Mouse (Mus musculus) B cell, adult 67 days (primary cell): ENCODE measurements around the gene Slc12a6. TPM values are rescaled to one million over a fixed set of nuclear protein-coding genes. Genes with fewer than 3 reads are reported as not detected.

Source experiments
- total RNA-seq, 2 experiments: library from RNA; stranded (reverse); gene quantifications; 4 replicates each; pipeline ENCODE4 v1.2.4; 2023

Gene Slc12a6
- total RNA-seq: 100 to 1,000 TPM; 358 to 399 TPM

DNA sequence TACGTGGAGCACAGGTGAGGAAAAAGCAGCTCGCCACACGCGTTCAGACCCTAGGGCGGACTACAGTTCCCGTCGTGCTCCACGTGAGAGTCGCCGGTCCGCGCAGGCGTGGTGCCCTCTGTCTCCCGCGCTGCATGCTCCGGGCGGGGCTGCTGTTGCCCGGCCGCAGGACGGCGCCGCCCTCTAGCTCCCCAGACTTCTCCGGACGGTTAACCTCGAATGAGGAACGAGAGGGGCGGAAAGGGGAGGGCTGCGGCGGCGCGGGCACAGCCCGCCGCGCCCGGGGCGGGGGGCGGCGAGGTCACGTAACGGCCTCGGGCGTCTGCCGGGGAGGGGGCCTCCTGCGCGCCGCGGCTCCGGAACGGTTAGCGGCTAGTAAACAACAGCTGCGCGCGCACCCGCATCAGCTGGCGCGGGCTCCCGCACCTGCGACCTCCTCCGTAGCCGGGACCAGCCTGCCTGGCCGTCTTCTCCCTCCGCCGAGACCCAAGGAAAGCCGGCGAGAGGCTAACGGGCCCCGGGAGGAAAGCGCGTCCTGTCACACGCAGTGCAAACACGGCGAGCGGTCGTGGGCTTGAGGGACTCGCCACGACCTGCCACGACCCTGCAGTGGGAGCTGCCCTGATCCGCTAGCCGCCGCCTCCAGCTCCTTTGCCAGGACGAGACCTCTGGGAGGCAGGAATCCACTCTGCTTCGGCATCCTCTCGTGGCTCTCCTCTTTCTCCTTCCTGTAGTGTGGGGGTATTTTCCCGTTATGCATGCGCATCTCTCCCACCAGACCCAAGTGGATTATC is at the start of gene Slc12a6:
Slc12a6 (plus strand) TSS at position 378 of the 794 bp plus-strand sequence.

DNA sequence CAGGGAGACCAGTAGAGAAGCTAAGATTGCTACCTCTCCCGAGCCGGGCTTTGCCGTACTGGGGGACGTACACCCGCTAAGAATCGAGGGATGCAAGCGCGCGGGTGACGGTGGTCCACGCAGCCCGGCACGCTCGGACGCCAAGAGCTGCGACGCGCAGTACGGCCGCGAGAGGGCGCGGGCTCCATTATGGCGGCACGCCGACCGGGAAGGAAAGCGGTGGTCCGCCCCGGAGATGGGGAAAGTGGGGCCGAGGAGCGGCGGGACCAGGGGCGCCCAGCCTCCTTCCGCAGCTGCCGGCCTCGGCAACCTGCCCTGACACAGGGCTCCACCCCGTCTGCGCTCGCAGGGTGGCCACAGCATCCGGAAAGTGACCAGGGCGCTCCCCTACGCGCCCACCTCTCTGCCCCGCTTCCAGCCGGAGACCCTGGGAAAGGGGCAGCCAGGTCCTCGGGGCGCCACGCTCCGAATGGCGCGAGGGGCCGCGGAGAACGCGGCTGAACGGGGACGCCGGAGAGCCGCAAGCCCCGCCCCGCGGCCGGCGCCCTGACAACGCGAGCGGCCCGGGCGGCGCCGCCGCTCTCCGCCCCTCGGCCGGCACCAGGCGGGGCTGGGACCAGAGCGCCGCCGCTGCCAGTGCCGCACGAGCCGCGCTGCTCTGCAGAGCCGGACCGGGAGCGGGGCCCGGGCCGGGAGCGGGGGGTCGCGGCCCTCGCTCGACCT is 26.3 kb upstream of the Slc12a6 start, which contains the start of gene Lpcat4:
Lpcat4 (plus strand) TSS at position 257 of the 723 bp plus-strand sequence.

DNA sequence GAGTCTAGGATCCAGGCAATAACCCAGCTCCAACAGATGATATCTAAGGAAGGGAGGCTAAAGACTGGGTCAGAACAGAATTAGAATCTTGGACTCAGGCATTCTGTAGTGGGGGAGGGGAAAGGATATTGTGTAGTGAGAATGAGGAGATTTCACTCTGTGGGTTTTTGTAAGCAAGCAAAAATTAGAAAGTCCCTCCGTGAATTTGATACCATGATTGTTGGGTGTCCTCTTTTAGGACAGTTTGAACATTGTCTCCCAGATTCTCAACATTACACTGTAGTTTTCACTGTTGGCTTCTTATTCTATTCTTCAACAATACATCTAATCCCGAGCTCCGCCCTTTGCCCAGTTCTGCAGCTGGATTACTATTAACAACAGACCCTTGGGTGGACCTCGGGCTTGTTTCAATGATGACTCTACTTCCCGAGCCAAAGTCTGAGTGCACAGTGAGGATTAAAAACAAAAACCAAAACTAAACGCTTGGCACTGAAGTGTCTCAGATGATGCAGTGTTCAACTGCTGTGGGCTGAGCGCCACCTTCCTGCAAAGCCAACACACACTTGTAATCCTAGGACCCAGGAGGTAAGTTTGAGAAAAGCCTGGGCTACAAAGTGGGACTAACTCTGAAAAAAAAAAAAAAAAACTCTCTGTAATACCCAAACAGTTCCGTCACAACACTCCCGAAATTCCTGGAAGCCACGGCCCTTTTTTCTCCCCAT is 6.2 kb upstream of the Slc12a6 start, which contains the start of gene Nutm1:
Nutm1 (minus strand) TSS at position 51 of the 722 bp plus-strand sequence.

DNA sequence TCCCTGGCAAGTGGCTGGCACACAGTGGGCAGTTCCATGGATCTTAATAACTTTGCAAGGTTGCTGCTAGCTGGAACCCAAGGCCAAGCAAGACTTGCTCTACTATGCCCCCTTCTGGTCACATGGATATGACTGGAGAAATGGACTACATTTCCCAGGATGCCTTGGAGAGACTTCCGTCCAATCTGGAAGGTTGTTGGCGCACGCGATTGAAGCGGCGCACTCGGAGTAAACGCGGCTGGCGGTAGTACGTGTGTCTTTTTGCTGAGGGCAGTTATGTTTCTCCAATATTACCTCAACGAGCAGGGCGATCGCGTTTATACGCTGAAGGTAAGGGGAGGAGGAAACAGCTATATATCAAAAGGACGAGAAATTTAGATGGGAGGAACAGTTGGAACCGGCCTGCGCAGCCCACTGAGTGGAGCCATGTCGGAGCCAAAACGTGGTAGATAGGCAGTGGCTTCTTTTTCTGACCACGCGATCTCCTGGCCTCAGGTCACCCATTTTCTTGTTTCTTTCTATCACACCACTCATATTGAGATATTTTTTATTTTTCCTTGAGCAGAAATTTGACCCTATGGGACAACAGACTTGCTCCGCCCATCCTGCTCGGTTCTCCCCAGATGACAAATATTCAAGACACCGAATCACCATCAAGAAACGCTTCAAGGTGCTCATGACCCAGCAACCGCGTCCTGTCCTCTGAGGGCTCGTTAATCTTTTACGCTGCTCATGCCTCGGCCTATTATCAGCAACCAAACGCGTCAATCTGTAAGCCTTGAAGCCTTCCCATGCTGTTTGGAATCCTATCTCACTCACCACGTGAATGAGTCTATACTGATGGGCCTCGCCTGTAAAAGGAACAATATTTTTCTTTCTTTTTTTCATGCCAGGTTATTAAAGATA is 3.6 kb upstream of the Slc12a6 start, which contains the start of gene Nop10:
Nop10 (plus strand) TSS at position 179 of the 906 bp plus-strand sequence.

DNA sequence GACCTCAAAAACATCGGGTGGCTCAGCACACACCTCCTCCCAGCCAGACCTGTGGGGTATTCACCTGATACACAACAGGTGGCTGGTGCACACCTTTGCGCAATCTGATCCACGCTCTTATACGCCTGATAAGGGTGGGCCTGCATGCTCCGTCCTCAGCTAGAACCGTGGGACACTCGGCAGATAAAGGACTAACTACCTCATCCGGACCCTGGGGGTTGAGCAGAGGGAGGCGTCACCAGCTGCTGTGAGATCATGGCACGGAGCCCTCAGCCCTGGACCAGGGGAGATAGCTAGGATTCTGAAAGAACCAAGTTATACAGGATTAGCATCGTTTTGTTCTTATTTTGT is 592 bp downstream of the Slc12a6 start, which contains the start of gene Gm21985:
Gm21985 (plus strand) TSS at position 73 of the 351 bp plus-strand sequence.

DNA sequence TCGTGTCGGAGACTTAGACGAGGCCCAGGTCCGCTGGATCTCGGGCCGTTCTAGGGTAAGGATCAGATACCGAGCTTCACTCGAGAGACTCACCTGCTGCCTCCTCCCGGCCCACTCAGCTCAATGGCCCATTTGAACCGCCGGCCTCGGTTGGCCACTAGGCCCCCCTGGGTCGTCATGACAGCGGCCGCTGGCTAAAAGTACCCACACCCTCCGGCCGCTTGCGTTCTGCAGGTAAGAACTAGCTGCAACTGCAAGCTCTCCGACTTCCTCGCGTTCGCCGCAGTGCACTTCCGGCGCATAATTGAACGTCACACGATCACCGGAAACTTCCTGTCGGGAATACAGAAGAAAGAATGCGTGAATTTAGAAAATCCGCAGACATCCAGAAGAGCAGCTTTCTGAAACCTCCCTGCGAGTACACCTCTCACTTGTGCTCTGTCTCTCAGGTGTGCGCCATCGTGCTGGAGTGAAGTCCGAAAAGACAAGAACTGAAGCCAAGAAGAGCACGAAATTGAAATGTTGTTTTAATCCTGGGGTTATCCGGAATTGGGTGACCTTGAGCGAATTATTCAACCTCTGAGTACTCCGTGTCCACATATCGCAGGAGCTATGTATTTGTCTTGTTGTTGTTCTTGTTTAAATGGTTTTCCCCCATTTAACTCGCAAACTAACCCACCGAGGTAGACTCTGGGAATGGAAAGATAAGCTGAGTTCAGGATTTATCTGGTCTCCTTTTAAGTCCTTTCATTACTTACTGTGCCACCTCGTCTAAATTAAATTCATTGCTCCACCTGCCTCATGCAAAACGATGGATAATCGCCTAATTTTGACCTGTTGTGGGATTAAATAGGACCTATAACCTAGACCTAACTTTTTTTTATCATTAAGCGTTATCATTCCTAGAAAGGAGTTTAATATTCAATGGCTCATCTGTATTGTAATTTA is 102.4 kb downstream of the Slc12a6 start, which contains the start of gene Emc4:
Emc4 (minus strand) TSS at position 302 of the 948 bp plus-strand sequence.

DNA sequence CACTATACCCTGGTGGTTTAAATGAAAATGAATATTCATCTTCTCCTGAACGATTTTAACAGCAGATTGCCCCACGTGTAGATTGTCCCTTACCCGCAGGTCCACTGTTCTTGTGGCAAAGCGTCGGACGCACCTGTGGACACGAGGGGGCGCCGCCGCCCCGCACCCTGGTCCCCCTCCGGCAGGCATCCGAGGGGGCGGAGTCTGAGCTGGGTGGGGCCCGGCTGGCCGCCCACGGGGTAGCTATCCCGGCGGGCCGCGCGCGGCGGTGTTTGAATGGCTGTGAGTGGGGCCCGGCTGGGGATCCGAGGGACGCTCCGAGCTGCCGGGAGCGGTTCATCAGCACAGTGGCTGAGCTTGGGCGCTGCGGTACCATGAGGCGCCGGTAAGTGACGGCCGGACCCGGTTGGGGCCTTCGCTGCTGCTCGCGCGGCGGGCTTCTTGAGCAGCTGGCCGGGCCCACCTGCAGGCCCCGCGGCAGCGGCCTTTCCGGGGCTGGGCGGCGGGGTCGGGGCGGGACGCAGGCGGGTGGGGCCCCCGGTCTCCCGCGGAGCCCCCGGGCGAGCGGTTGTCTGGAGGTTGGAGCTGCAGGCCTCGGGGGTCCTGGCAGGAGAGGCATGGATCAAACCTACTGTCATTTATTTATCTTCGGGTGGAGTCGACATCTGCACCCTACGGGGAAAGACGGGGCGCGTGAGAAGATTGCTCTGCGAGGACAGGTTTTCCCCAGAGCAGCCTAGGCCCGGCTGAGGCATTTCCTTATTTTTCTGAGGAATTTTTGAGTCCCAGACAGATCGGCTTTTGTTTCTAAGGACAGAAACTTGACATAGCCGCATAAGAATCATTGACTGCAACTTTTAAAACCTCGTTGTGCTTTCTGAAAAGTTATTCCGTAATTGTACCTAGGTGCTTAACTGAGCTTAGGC is 113.6 kb downstream of the Slc12a6 start, which contains the start of gene Katnbl1:
Katnbl1 (plus strand) TSS at position 239 of the 926 bp plus-strand sequence.

Other genes with a start within 250 kb of the Slc12a6 start
- not detected for gene Olfr1311, start 241.4 kb upstream of the Slc12a6 start, total RNA-seq
- not detected for gene Olfr1312, start 215.6 kb upstream of the Slc12a6 start, total RNA-seq
- gene Olfr1313, start 188.0 kb upstream of the Slc12a6 start, total RNA-seq: not detected
- not detected for gene Olfr1314, start 169.0 kb upstream of the Slc12a6 start, total RNA-seq
- gene Olfr1315-ps1, start 150.4 kb upstream of the Slc12a6 start, total RNA-seq: not detected
- not detected for gene Olfr1316, start 130.8 kb upstream of the Slc12a6 start, total RNA-seq
- not detected for gene Olfr1317, start 125.5 kb upstream of the Slc12a6 start, total RNA-seq
- not detected for gene Olfr1318, start 111.6 kb upstream of the Slc12a6 start, total RNA-seq
- gene Lpcat4, start 26.4 kb upstream of the Slc12a6 start, total RNA-seq: 10 to 100 TPM in 1 of 2 experiments, 1 to 10 TPM in 1; 9.5 to 10.7 TPM
- gene Nutm1, start 6.5 kb upstream of the Slc12a6 start, total RNA-seq: not detected
- 10 to 100 TPM; 72.2 to 76.9 TPM for gene Nop10, start 3.9 kb upstream of the Slc12a6 start, total RNA-seq
- gene Gm21985, start 489 bp downstream of the Slc12a6 start, total RNA-seq: under 1 TPM; 0.32 to 0.36 TPM
- 10 to 100 TPM; 29.0 to 29.5 TPM for gene Emc4, start 102.2 kb downstream of the Slc12a6 start, total RNA-seq
- 10 to 100 TPM; 11.8 to 13.6 TPM for gene Katnbl1, start 113.4 kb downstream of the Slc12a6 start, total RNA-seq
- gene Emc7, start 189.2 kb downstream of the Slc12a6 start, total RNA-seq: 10 to 100 TPM in 1 of 2 experiments, 1 to 10 TPM in 1; 9.3 to 11.1 TPM
- gene Chrm5, start 214.9 kb downstream of the Slc12a6 start, total RNA-seq: not detected
- gene Aven, start 227.1 kb downstream of the Slc12a6 start, total RNA-seq: 10 to 100 TPM; 14.3 to 14.4 TPM